Mouse (Mus musculus): ENCODE results near the gene Itgb8. TPM values are rescaled to one million over a fixed set of nuclear protein-coding genes. Genes with fewer than 3 reads are reported as not detected.

Gene Itgb8
- total RNA-seq, 2 experiments from 2014 or later, result not detected

DNA sequence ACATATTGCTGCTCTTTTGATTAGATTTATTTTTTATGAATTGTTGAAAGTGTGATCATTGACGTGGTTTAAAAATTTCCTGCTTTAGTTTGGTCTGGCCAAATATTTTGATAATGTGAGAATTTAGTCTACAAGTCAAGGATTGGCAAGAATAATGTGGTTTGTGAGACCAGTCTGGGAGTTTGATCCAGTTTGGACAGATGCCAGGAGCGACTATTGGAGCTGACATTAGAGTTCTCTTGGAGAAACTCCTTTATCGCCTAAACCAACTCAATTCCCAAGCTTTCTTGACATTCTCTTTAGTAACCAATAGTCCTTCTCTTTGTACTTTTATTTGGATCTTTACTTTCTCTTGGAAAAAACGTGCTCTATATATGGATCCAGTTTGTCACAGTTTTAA, 83.0 kb downstream of the Itgb8 start:
- no peak for ATAC-seq (replicated peaks; ENCODE audit: poor library complexity, severe bottlenecking)

DNA sequence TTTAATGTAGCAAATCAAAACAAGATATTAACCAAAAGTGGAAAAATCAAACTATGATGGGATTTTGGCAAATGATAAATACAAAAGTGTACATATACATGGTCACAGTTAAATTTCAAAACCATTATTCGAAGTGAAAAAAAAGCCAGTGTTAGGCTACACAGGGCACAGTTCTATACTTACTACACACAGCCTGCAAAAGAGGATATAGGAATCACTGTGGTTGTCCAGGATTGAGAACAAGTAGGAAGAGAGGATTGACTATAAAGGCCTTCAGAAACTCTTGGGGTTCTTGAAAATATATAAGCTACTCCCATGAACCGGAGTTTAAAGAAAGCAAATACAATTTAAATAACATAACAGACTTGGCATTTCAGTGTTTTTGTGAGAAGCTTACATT, 87.6 kb downstream of the Itgb8 start:
- peak; percentile 65 for ATAC-seq (replicated peaks; ENCODE audit: poor library complexity, severe bottlenecking)

DNA sequence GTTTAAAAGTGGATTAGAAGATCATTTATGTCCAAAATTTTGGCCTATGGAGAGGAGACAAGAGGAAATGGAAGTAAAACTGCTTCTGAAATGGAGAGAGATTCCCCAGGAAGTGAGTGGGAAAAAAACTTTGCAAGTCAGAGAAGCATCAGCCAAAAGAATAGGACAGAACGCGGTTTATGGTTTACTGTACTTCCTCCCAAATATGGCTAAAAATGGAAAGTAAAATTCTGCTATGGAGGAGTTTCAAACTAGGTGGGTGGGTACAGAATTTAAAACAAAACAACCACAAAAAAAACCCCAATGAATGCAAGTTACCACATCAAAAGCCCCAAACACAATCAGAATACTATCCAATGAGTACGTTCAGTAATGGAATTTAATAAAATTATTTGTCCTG, 90.8 kb downstream of the Itgb8 start:
- peak; percentile 67 for ATAC-seq (replicated peaks; ENCODE audit: poor library complexity, severe bottlenecking)

DNA sequence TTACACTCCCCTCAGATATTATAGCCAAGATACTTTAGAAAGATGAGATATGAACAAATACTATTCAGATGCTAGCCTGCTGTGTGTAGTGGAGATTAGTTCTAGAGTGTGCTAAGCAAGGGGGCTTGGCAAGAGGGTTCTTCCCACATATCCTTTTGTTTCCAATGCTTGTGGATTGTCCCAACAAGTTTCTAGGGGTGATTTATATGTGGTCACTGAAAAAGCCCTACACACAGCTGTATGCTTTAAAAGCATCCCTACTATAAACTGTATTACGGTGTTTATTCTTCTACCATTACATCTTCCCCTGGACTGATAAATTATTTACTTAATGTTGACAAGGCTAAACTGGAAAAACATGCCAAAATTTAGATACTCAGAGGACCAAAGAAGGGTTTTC, 92.6 kb downstream of the Itgb8 start:
- ATAC-seq (replicated peaks; ENCODE audit: poor library complexity, severe bottlenecking), result no peak

DNA sequence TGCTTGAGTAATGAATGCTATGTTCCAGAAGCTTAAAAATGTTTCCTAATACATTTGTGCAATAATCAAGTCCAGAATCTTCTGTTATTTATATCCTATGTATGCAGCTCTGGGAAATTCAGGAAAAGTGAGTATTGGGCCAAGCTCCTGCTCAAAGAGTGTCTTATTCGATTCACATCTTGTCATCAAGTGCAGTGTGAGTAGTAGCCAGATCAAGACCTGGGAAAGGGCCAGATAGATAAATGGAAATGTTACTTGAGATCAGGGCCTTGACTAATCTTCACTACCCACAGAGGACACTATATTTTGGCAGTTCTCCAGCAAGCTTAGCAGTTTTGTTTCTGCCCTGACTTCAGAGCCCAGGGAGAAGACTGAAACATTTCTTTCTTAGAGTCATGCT, 100.7 kb downstream of the Itgb8 start:
- ATAC-seq (replicated peaks; ENCODE audit: poor library complexity, severe bottlenecking), result peak; percentile 35; the same call in 1 of the 2 replicates

- ATAC-seq (replicated peaks; ENCODE audit: poor library complexity, severe bottlenecking), result peak; percentile 100
Observed at GRCm38 (mm10) chr12:119113522-119114135, 125.0 kb downstream of the Itgb8 start.

GRCm38 (mm10) chr12:119110091-119110490, 128.5 kb downstream of the Itgb8 start:
- ATAC-seq (replicated peaks; ENCODE audit: poor library complexity, severe bottlenecking), result no peak

Other genes with a start within 250 kb of the Itgb8 start
- gene Macc1, start 75.5 kb upstream of the Itgb8 start, total RNA-seq (2014; fragmentation: Nextera tagmentation), result not detected in 2 replicates
- gene Macc1, start 75.5 kb upstream of the Itgb8 start, total RNA-seq (2017), result not detected in 2 replicates

Data from granulocyte monocyte progenitor cell, adult 5-6 weeks (primary cell).